Mouse (Mus musculus): Measurements from ENCODE around the gene Eif2b3. TPM values are rescaled to one million over a fixed set of nuclear protein-coding genes. Genes with fewer than 3 reads are reported as not detected.

The Eif2b3 gene
- polyA plus RNA-seq, 1 experiment from 2014 or later, result 45.7 TPM

- WGBS, result 90% methylated on average over 18 of the region's 18 CpGs
Observed at GRCm38 (mm10) chr4:117107813-117108523, 88.8 kb downstream of the Eif2b3 start.

GRCm38 (mm10) chr4:117108524-117108849 is 89.3 kb downstream of the Eif2b3 start:
- H3K4me2 ChIP-seq (ENCODE audit: low read depth, low read length, severe bottlenecking), result no peak overlapping the region
- no peak for DNase-seq (ENCODE audit: low spot score)
- no peak overlapping the region for H3K9ac ChIP-seq (ENCODE audit: low read length)
- H3K4me1 ChIP-seq (replicated peaks; ENCODE audit: control insufficient read depth, insufficient read depth, low read length), result no peaks in the 10 kb centered on the region
- H3K9me3 ChIP-seq (ENCODE audit: control insufficient read depth, low read length), result no peaks in the 10 kb centered on the region
- no peaks in the 10 kb centered on the region for H3K27me3 ChIP-seq (ENCODE audit: control insufficient read depth, insufficient read depth, low read length)
- no peak overlapping the region for H3K27ac ChIP-seq (ENCODE audit: low read depth, low read length)
- peaks cover 2% of the 10 kb centered on the region; the same call in 1 of the 2 replicates for H3K36me3 ChIP-seq (ENCODE audit: control insufficient read depth, insufficient read depth, low read length)
- no peak for ATAC-seq (replicated peaks; ENCODE audit: low FRiP score)
- H3K4me3 ChIP-seq (ENCODE audit: low read depth, low read length), result no peak overlapping the region
- 97% methylated on average over 6 of the region's 6 CpGs for WGBS

More at GRCm38 (mm10) chr4:117107813-117108523, 88.8 kb downstream of the Eif2b3 start:
- H3K36me3 ChIP-seq (ENCODE audit: control insufficient read depth, insufficient read depth, low read length), result peaks cover 2% of the 10 kb centered on the region; the same call in 1 of the 2 replicates
- no peaks in the 10 kb centered on the region for H3K4me1 ChIP-seq (replicated peaks; ENCODE audit: control insufficient read depth, insufficient read depth, low read length)
- H3K27ac ChIP-seq (ENCODE audit: low read depth, low read length), result no peak overlapping the region
- no peak overlapping the region for H3K9ac ChIP-seq (ENCODE audit: low read length)
- no peaks in the 10 kb centered on the region for H3K27me3 ChIP-seq (ENCODE audit: control insufficient read depth, insufficient read depth, low read length)
- ATAC-seq (replicated peaks; ENCODE audit: low FRiP score), result no peak
- no peak overlapping the region for H3K4me2 ChIP-seq (ENCODE audit: low read depth, low read length, severe bottlenecking)
- no peak overlapping the region for H3K4me3 ChIP-seq (ENCODE audit: low read depth, low read length)
- no peaks in the 10 kb centered on the region for H3K9me3 ChIP-seq (ENCODE audit: control insufficient read depth, low read length)
- DNase-seq (ENCODE audit: low spot score), result no peak

- no peaks in the 10 kb centered on the region for H3K4me1 ChIP-seq (replicated peaks; ENCODE audit: control insufficient read depth, insufficient read depth, low read length)
- H3K9me3 ChIP-seq (ENCODE audit: control insufficient read depth, low read length), result no peaks in the 10 kb centered on the region
- no peaks in the 10 kb centered on the region for H3K27me3 ChIP-seq (ENCODE audit: control insufficient read depth, insufficient read depth, low read length)
- no peak for ATAC-seq (replicated peaks; ENCODE audit: low FRiP score)
- no peak overlapping the region for H3K4me2 ChIP-seq (ENCODE audit: low read depth, low read length, severe bottlenecking)
- peaks cover 2% of the 10 kb centered on the region; the same call in 1 of the 2 replicates for H3K36me3 ChIP-seq (ENCODE audit: control insufficient read depth, insufficient read depth, low read length)
- no peak overlapping the region for H3K27ac ChIP-seq (ENCODE audit: low read depth, low read length)
- H3K9ac ChIP-seq (ENCODE audit: low read length), result no peak overlapping the region
- 92% methylated on average over 25 of the region's 25 CpGs for WGBS
- no peak for DNase-seq (ENCODE audit: low spot score)
- H3K4me3 ChIP-seq (ENCODE audit: low read depth, low read length), result no peak overlapping the region
Observed at GRCm38 (mm10) chr4:117109330-117109729, 90.1 kb downstream of the Eif2b3 start.

DNA sequence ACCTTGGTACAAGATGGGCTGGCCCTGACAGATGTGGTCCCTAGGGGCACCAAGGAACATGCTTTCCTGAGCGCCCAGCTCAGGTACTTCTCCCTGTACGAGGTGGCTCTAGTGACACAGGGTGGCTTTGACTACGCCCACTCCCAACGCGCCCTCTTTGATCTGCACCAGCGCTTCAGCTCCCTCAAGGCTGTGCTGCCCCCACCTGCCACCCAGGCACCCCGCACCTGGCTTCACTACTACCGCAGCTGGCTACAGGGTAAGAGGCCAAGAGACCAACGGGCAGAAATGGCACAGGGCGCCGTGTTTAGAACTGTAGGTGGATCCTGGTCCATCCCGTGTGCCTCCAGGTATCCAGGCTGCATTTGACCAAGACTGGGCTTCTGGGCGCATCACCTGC is 91.0 kb downstream of the Eif2b3 start:
- H3K27me3 ChIP-seq (ENCODE audit: control insufficient read depth, insufficient read depth, low read length), result no peaks in the 10 kb centered on the region
- no peak overlapping the region for H3K4me2 ChIP-seq (ENCODE audit: low read depth, low read length, severe bottlenecking)
- no peaks in the 10 kb centered on the region for H3K4me1 ChIP-seq (replicated peaks; ENCODE audit: control insufficient read depth, insufficient read depth, low read length)
- H3K4me3 ChIP-seq (ENCODE audit: low read depth, low read length), result no peak overlapping the region
- ATAC-seq (replicated peaks; ENCODE audit: low FRiP score), result no peak
- H3K27ac ChIP-seq (ENCODE audit: low read depth, low read length), result no peak overlapping the region
- 89% methylated on average over 13 of the region's 13 CpGs for WGBS
- H3K9ac ChIP-seq (ENCODE audit: low read length), result no peak overlapping the region
- peaks cover 2% of the 10 kb centered on the region; the same call in 1 of the 2 replicates for H3K36me3 ChIP-seq (ENCODE audit: control insufficient read depth, insufficient read depth, low read length)
- H3K9me3 ChIP-seq (ENCODE audit: control insufficient read depth, low read length), result no peaks in the 10 kb centered on the region
- DNase-seq (ENCODE audit: low spot score), result no peak

DNA sequence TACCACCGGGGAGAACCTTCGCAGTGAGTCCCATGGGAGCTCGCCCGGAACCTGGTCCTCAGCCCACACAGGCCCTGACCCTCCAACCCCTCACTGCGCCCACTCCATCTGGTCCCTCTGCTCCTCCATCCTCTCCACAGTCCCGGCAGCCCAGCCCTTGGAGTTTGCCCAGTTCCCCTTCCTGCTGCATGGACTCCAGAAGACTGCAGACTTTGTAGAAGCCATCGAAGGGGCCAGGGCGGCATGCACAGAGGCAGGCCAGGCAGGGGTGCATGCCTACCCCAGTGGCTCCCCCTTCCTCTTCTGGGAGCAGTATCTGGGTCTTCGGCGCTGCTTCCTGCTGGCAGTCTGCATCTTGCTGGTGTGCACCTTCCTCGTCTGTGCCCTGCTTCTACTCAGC is 91.8 kb downstream of the Eif2b3 start:
- DNase-seq (ENCODE audit: low spot score) (no peak), ATAC-seq (replicated peaks; ENCODE audit: low FRiP score) (no peak)
- H3K27ac ChIP-seq (ENCODE audit: low read depth, low read length), result no peak overlapping the region
- 93% methylated on average over 11 of the region's 11 CpGs for WGBS
- no peak overlapping the region for H3K4me2 ChIP-seq (ENCODE audit: low read depth, low read length, severe bottlenecking)
- no peaks in the 10 kb centered on the region for H3K4me1 ChIP-seq (replicated peaks; ENCODE audit: control insufficient read depth, insufficient read depth, low read length)
- no peak overlapping the region for H3K4me3 ChIP-seq (ENCODE audit: low read depth, low read length)
- H3K27me3 ChIP-seq (ENCODE audit: control insufficient read depth, insufficient read depth, low read length), result no peaks in the 10 kb centered on the region
- no peaks in the 10 kb centered on the region for H3K9me3 ChIP-seq (ENCODE audit: control insufficient read depth, low read length)
- H3K9ac ChIP-seq (ENCODE audit: low read length), result no peak overlapping the region
- H3K36me3 ChIP-seq (ENCODE audit: control insufficient read depth, insufficient read depth, low read length), result peaks cover 2% of the 10 kb centered on the region; the same call in 1 of the 2 replicates

DNA sequence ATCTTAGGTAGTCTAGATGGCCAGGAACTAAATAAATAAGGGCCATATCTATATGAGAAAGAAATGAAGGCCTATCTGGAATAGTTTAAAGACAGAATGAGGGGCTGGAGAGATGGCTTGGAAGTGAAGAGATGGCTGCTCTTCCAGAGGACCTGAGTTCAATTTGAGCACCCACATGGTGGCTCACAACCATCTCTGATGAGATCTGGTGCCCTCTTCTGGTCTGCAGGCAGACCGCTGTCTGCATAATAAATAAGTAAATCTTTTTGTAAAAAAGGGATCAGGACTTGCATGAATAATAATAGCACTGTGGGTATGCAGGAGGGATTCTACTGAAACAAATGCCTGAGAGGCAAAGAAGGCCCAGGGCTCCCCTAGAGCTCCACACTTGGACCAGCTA is 94.0 kb downstream of the Eif2b3 start:
- H3K9me3 ChIP-seq (ENCODE audit: control insufficient read depth, low read length), result no peaks in the 10 kb centered on the region
- H3K27ac ChIP-seq (ENCODE audit: low read depth, low read length), result no peak overlapping the region
- H3K27me3 ChIP-seq (ENCODE audit: control insufficient read depth, insufficient read depth, low read length), result no peaks in the 10 kb centered on the region
- DNase-seq (ENCODE audit: low spot score), result no peak
- no peak for ATAC-seq (replicated peaks; ENCODE audit: low FRiP score)
- no peaks in the 10 kb centered on the region for H3K4me1 ChIP-seq (replicated peaks; ENCODE audit: control insufficient read depth, insufficient read depth, low read length)
- H3K4me3 ChIP-seq (ENCODE audit: low read depth, low read length), result no peak overlapping the region
- H3K36me3 ChIP-seq (ENCODE audit: control insufficient read depth, insufficient read depth, low read length), result peaks cover 2% of the 10 kb centered on the region; the same call in 1 of the 2 replicates
- H3K4me2 ChIP-seq (ENCODE audit: low read depth, low read length, severe bottlenecking), result no peak overlapping the region
- 76% methylated on average over 1 of the region's 1 CpGs for WGBS
- H3K9ac ChIP-seq (ENCODE audit: low read length), result no peak overlapping the region

DNA sequence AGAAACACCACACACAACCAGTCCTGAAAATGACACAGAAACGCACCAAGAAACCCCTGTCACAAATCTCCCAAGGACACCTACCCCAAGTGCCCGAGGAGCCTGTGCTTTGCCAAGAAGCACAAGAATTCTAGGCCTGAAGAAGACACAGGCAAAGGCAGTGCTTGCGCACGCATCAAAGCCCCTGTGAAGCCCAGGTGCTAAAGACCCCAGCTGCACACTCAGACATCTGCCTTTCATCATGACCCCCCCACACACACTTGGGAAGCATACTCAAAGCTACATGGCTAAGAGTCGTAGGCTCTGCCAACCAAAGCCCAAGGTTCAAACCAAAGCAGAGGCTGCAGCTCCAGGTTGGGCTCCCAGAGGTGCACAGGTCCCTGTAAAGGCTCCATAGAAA is 96.4 kb downstream of the Eif2b3 start:
- ATAC-seq (replicated peaks; ENCODE audit: low FRiP score) (no peak), DNase-seq (ENCODE audit: low spot score) (no peak)
- Histone ChIP-seq H3K27ac (ENCODE audit: low read depth, low read length) (no peak overlapping the region), H3K4me3 (ENCODE audit: low read depth, low read length) (no peak overlapping the region), H3K4me1 (replicated peaks; ENCODE audit: control insufficient read depth, insufficient read depth, low read length) (no peaks in the 10 kb centered on the region; the same call in 1 of the 2 replicates), H3K9ac (ENCODE audit: low read length) (no peak overlapping the region), H3K27me3 (ENCODE audit: control insufficient read depth, insufficient read depth, low read length) (no peaks in the 10 kb centered on the region), H3K4me2 (ENCODE audit: low read depth, low read length, severe bottlenecking) (no peak overlapping the region), H3K9me3 (ENCODE audit: control insufficient read depth, low read length) (no peaks in the 10 kb centered on the region), H3K36me3 (ENCODE audit: control insufficient read depth, insufficient read depth, low read length) (0 out of 2 replicates have a peak, but pooled peaks cover 2% of the 10 kb centered on the region)
- WGBS, result 82% methylated on average over 5 of the region's 5 CpGs

DNA sequence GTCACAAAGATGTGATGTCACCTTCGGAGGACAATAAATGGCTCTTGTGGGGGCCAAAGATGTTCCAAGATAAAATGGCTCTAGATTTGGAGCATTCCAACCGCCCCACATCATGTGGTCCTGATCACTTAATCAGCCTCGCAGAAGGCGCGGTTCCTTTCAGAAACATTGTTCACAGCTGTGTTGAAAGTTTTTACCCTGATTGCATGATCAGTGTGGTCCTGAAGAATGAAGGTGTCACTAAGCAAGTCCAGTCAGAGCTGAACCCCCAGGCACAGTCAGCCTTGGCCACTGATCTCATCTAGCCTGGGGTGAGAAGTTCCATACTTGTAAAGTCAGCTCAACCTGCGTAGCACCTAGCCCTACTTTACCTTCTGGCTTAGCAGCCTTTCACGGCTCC is 98.7 kb downstream of the Eif2b3 start:
- Histone ChIP-seq H3K27ac (ENCODE audit: low read depth, low read length) (no peak overlapping the region), H3K4me3 (ENCODE audit: low read depth, low read length) (no peak overlapping the region), H3K9ac (ENCODE audit: low read length) (no peak overlapping the region), H3K9me3 (ENCODE audit: control insufficient read depth, low read length) (no peaks in the 10 kb centered on the region), H3K27me3 (ENCODE audit: control insufficient read depth, insufficient read depth, low read length) (no peaks in the 10 kb centered on the region), H3K4me1 (replicated peaks; ENCODE audit: control insufficient read depth, insufficient read depth, low read length) (peaks cover 5% of the 10 kb centered on the region), H3K36me3 (ENCODE audit: control insufficient read depth, insufficient read depth, low read length) (no peaks in the 10 kb centered on the region), H3K4me2 (ENCODE audit: low read depth, low read length, severe bottlenecking) (no peak overlapping the region)
- 96% methylated on average over 7 of the region's 7 CpGs for WGBS
- DNase-seq (ENCODE audit: low spot score), result no peak
- ATAC-seq (replicated peaks; ENCODE audit: low FRiP score), result no peak

- H3K36me3 ChIP-seq (ENCODE audit: control insufficient read depth, insufficient read depth, low read length), result no peaks in the 10 kb centered on the region
- H3K4me2 ChIP-seq (ENCODE audit: low read depth, low read length, severe bottlenecking), result peak overlapping the region; percentile 89
- ATAC-seq (replicated peaks; ENCODE audit: low FRiP score) (no peak; the same call in 1 of the 2 replicates), DNase-seq (ENCODE audit: low spot score) (no peak)
- H3K9me3 ChIP-seq (ENCODE audit: control insufficient read depth, low read length), result no peaks in the 10 kb centered on the region
- H3K9ac ChIP-seq (ENCODE audit: low read length), result peak overlapping the region; percentile 65
- no peaks in the 10 kb centered on the region for H3K27me3 ChIP-seq (ENCODE audit: control insufficient read depth, insufficient read depth, low read length)
- peaks cover 5% of the 10 kb centered on the region for H3K4me1 ChIP-seq (replicated peaks; ENCODE audit: control insufficient read depth, insufficient read depth, low read length)
- H3K4me3 ChIP-seq (ENCODE audit: low read depth, low read length), result peak overlapping the region; percentile 66
- WGBS, result 81% methylated on average over 5 of the region's 5 CpGs
- peak overlapping the region; percentile 73; the same call in 1 of the 2 replicates for H3K27ac ChIP-seq (ENCODE audit: low read depth, low read length)
Observed at GRCm38 (mm10) chr4:117119636-117120035, 100.4 kb downstream of the Eif2b3 start.
